ENCODE assay signal across 20 mouse cellular contexts in genomic region chr5:64762295-64762694, GRCm38 (mm10). TPM values are rescaled to one million over a fixed set of nuclear protein-coding genes. Genes with fewer than 3 reads are reported as not detected.
DNase-seq lines count a peak whose midpoint lies in the region; ATAC-seq lines count a peak whose summit lies in the region.
"Had no signal": no experiment of that assay in that cellular context is flagged by ENCODE, and none has a peak within 500 bp of the region (broad histone marks: within the 10 kb centered on the region; RNA-seq: fewer than 3 reads in every experiment).

No protein-coding gene starts in this region.

- DNase-seq in thymus, postnatal 14 days, result peak; percentile 31
- DNase-seq in thymus, postnatal 25 days, result no peak
- DNase-seq in CD4-positive, CD25-positive, alpha-beta regulatory T cell, adult 2 months (ENCODE audit: low read depth, low spot score), result peak; percentile 53
- peak; percentile 46 for DNase-seq in naive thymus-derived CD4-positive, alpha-beta T cell, adult 2 months (ENCODE audit: low read depth)
- no peak for DNase-seq in left cerebral cortex, adult 9 months (ENCODE audit: low spot score in 2 of 2)
- DNase-seq: adrenal gland, adult 8-10 months; adrenal gland, postnatal 25 days; cerebellum, adult 11-12 months; cerebellum, adult 8-10 months; cerebellum, postnatal 10 days; cerebellum, postnatal 36 days; embryo, embryonic 11 days; gastrocnemius, postnatal 10 days; gastrocnemius, postnatal 36 days; heart, postnatal 10 days; heart, postnatal 4 days had no signal

- ATAC-seq in activated CD4-positive, CD25-positive, alpha-beta regulatory T cell, adult 4 months, result peak; percentile 53
- ATAC-seq in megakaryocyte, adult 5-6 weeks (ENCODE audit: poor library complexity, severe bottlenecking), result no peak
- ATAC-seq: forebrain, embryonic 15.5 days; intestine, embryonic 16.5 days had no signal

RNA-seq across cellular contexts. Expression of gene Klf3, which starts 40.9 kb away (rescaled TPM):
- polyA plus RNA-seq in activated CD4-positive, CD25-positive, alpha-beta regulatory T cell, adult 4 months (2017; shearing (Covaris generic)), result 10 to 100 TPM; 64.9 to 76.7 TPM
- total RNA-seq in megakaryocyte, adult 5-6 weeks (2015), result 114 and 119 TPM in 2 replicates
- total RNA-seq in megakaryocyte, adult 5-6 weeks (2017), result 43.4 and 55.4 TPM in 2 replicates

Comparison
In these comparisons a context has a peak if more than half of its experiments do, and no peak if none do; other contexts are left out.
1. DNase-seq: peak in thymus, postnatal 14 days (single experiment), CD4-positive, CD25-positive, alpha-beta regulatory T cell, adult 2 months (single experiment) and naive thymus-derived CD4-positive, alpha-beta T cell, adult 2 months (single experiment); none in thymus, postnatal 25 days (single experiment) and left cerebral cortex, adult 9 months (0 of 2).